Mouse (Mus musculus) midbrain, embryonic 16.5 days (tissue): ENCODE results near the gene Pbx1. TPM values are rescaled to one million over a fixed set of nuclear protein-coding genes. Genes with fewer than 3 reads are reported as not detected.

Experiments
- ATAC-seq: fragments of 200-750 bp; cut with Nextera tagmentation; 2 replicates; pipeline ENCODE4 v1.8.0; 2017; ENCODE audit warnings: moderate TSS enrichment
- H3K27ac ChIP-seq: fragments of 300-500 bp; sonication (generic); 2 replicates; pipeline ENCODE4 v1.5.1; 2014; ENCODE audit warnings: mild to moderate bottlenecking, low read length, mixed read lengths
- H3K27me3 ChIP-seq: fragments of 300-500 bp; sonication (generic); 2 replicates; pipeline ENCODE4 v1.6.1; 2014; ENCODE audit warnings: low read depth, low read length, mixed read lengths; ENCODE audit not compliant: control insufficient read depth, insufficient read depth
- H3K36me3 ChIP-seq: fragments of 300-500 bp; sonication (generic); 2 replicates; pipeline ENCODE4 v1.6.1; 2014; ENCODE audit warnings: mild to moderate bottlenecking, low read length, moderate library complexity, mixed read lengths; ENCODE audit not compliant: control insufficient read depth, insufficient read depth
- H3K4me1 ChIP-seq: fragments of 300-500 bp; sonication (generic); 2 replicates; pipeline ENCODE4 v1.6.1; 2014; ENCODE audit warnings: mild to moderate bottlenecking, low read length, mixed read lengths; ENCODE audit not compliant: control insufficient read depth, insufficient read depth
- H3K4me2 ChIP-seq: fragments of 300-500 bp; sonication (generic); 2 replicates; pipeline ENCODE4 v1.6.1; 2014; ENCODE audit warnings: mild to moderate bottlenecking, low read length, mixed read lengths
- H3K4me3 ChIP-seq: fragments of 300-500 bp; sonication (generic); 2 replicates; pipeline ENCODE4 v1.5.1; 2014; ENCODE audit warnings: low read depth, mild to moderate bottlenecking, low read length, moderate library complexity, mixed read lengths
- H3K9ac ChIP-seq: fragments of 300-500 bp; sonication (generic); 2 replicates; pipeline ENCODE4 v1.6.1; 2014; ENCODE audit warnings: low read depth, low read length, mixed read lengths
- H3K9me3 ChIP-seq: fragments of 300-500 bp; sonication (generic); replicated peaks from 2 replicates; pipeline ENCODE4 v1.6.1; 2014; ENCODE audit warnings: mild to moderate bottlenecking, low read length, mixed read lengths; ENCODE audit not compliant: control insufficient read depth, poor library complexity, severe bottlenecking
- WGBS: fragments of 180-500 bp; shearing (Covaris S2); extraction: QIAGEN DNeasy Blood & Tissue Kit; methylation state at CpG from one replicate; pipeline ENCODE4 v1.1.7; 2014; 5-methylcytosine and 5-hydroxymethylcytosine counted together
- polyA plus RNA-seq: library from polyadenylated mRNA; unstranded; fragments of >200 nt; fragmentation: Nextera tagmentation; extraction: Ambion mirVana; gene quantifications from 2 replicates; pipeline ENCODE4 v1.2.1, GENCODE M21; 2015

The Pbx1 gene
- polyA plus RNA-seq, 1 experiment from 2014 or later: 71.8 TPM

DNA sequence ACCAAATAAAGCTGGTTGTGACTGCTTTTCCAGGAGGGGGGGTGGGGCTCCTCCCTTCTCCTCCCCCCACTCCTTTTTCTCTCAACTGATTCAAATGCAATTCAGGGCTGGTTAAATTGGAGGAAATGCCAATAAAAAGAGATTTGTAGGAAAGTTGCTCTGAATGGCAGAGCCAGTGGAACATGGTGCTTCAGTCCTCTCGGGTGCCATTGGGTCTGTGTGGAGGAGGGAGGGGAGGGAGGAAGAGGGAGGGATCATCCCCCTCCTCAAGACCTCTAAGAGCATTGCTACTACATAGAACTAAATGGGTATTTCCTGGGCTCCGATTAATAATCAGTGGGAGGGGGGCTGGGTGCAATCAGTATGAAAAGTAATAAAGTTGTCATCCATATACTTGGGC is 135.8 kb downstream of the Pbx1 start:
- Histone ChIP-seq H3K27ac (no peak overlapping the region), H3K36me3 (no peaks in the 10 kb centered on the region), H3K27me3 (no peaks in the 10 kb centered on the region), H3K9ac (no peak overlapping the region), H3K4me1 (peaks cover 41% of the 10 kb centered on the region), H3K4me3 (no peak overlapping the region), H3K4me2 (no peak overlapping the region), H3K9me3 (no peaks in the 10 kb centered on the region)
- no peak for ATAC-seq
- 58% methylated on average over 2 of the region's 2 CpGs for WGBS

DNA sequence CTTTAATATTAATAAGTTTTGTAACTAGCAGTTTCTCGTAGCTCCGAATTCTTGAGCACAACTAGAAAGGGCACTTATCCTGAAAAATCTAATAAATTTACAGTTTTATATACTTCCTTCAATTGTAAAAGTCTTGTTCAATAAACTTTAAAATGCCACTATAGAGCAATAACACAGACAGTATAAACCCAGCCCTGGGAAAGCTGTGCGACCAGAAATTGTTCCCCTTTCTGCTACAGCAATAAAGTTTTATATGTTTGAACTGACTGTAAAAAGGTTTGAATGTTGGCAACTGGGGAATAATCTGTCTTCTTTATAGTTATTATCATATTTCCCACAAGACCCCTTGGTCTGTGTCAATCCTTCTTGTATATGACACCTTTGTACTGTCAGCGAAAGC is 136.3 kb downstream of the Pbx1 start:
- H3K27me3 ChIP-seq: no peaks in the 10 kb centered on the region
- H3K9me3 ChIP-seq: no peaks in the 10 kb centered on the region
- no peak overlapping the region for H3K27ac ChIP-seq
- H3K4me1 ChIP-seq: peaks cover 43% of the 10 kb centered on the region
- 74% methylated on average over 4 of the region's 4 CpGs for WGBS
- no peaks in the 10 kb centered on the region for H3K36me3 ChIP-seq
- no peak overlapping the region for H3K4me3 ChIP-seq
- H3K9ac ChIP-seq: no peak overlapping the region
- ATAC-seq: no peak
- H3K4me2 ChIP-seq: no peak overlapping the region

DNA sequence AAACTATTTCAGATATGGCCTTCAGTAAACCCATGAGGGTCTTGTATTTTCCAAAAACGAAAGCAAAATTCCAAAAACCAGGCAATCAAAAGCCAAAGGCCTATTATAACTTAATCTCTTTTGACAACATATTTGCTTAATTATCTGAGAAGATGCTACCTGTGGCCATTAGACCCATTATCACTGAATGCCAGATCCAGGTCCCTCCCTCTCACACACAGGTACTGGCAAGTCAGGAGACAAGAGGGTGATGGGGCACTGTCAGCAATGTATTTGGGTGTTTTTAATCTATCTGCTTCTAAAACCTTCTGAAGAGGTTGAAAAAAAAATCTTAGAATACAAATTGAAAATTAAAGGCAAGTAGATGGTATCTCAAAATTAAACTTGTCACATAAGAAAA is 138.4 kb downstream of the Pbx1 start:
- peaks cover 43% of the 10 kb centered on the region for H3K4me1 ChIP-seq

DNA sequence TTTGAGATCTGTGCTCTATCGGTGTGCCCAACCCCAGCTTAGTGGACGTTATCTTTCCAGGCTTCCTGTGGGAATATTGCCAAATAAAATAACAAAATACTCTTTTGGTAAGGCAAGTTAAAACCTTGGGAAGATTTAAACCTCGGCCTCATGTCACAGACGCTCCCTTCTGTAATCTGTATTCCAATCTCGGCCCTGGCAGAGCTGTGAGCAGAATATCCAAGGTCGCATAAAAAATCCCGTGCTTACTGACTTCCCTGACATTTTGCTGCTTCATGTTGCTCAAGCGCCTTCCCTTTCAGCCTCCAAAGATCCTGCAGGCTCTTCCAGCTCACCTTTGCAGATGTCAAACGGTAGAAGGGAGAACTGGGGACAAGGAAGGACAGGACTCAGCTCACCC is 140.0 kb downstream of the Pbx1 start:
- ATAC-seq: no peak
- no peak overlapping the region for H3K4me3 ChIP-seq
- no peak overlapping the region; the same call in 1 of the 2 replicates for H3K9ac ChIP-seq
- H3K9me3 ChIP-seq: no peaks in the 10 kb centered on the region
- H3K36me3 ChIP-seq: no peaks in the 10 kb centered on the region
- no peaks in the 10 kb centered on the region for H3K27me3 ChIP-seq
- H3K27ac ChIP-seq: peak overlapping the region; percentile 45
- H3K4me2 ChIP-seq: no peak overlapping the region
- peaks cover 59% of the 10 kb centered on the region for H3K4me1 ChIP-seq
- 37% methylated on average over 9 of the region's 9 CpGs for WGBS

More for the DNA sequence above, 138.4 kb downstream of the Pbx1 start:
- no peaks in the 10 kb centered on the region for H3K27me3 ChIP-seq
- H3K4me3 ChIP-seq: no peak overlapping the region
- WGBS: 100% methylated on average over 1 of the region's 1 CpGs
- H3K9ac ChIP-seq: no peak overlapping the region
- H3K36me3 ChIP-seq: no peaks in the 10 kb centered on the region
- no peaks in the 10 kb centered on the region for H3K9me3 ChIP-seq
- no peak overlapping the region for H3K27ac ChIP-seq
- no peak overlapping the region for H3K4me2 ChIP-seq
- no peak for ATAC-seq

DNA sequence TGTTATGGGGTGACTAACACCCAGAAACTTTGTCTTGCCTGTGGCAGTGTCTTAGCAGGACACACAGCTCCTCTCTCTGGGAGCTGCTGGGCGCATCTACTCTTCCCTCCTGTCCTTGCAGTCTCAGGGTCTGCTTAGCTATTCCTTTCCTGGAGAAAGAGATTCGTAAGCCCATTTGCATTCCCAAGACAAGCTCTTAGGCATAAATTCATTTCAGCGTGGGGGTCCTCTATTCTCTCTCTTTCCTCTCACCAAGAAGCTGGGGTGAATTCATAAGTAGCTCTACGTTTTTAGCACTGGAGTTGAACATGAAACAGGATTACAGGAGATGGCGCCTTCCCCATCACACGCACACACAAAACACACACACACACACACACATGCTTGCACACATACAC is 140.4 kb downstream of the Pbx1 start:
- Histone ChIP-seq H3K4me1 (peaks cover 63% of the 10 kb centered on the region), H3K27ac (peak overlapping the region; percentile 78), H3K4me3 (no peak overlapping the region), H3K9me3 (no peaks in the 10 kb centered on the region), H3K4me2 (peak overlapping the region; percentile 15), H3K36me3 (no peaks in the 10 kb centered on the region), H3K27me3 (no peaks in the 10 kb centered on the region), H3K9ac (peak overlapping the region; percentile 28; the same call in 1 of the 2 replicates)
- ATAC-seq: no peak
- WGBS: 27% methylated on average over 6 of the region's 6 CpGs

DNA sequence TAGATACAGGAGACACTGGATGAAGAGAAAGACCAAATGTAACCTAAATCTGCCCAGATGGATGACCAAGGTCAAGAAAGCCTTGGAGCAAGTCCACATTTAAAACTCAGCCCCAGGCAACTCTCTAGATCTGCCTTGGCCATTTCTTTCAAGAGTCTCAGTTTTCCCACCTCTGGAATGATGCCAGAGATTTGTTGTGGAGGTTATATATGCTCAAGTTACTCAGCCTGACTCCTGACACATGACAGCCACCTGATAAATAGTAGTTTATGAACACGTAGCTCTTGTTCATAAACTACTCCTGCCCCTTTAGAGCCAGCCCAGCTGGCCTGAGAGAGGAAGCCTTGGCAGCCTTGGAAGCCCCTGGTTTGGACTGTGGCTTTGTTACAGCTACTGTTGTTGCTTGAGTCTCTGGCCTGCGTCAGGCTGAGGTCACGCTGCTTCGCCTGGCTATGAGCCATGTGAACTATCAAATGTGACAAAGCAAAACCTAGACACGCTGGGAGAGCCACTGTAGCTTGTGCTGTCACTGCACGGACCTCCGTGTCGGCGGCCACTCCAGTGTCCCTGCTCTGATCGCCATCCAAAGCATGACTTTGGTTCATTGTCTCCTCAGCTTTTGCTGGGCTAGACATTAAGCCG is 140.9 kb downstream of the Pbx1 start:
- 38% methylated on average over 11 of the region's 11 CpGs for WGBS
- Histone ChIP-seq H3K36me3 (no peaks in the 10 kb centered on the region), H3K4me3 (no peak overlapping the region), H3K27ac (peak overlapping the region; percentile 78), H3K9me3 (no peaks in the 10 kb centered on the region), H3K27me3 (no peaks in the 10 kb centered on the region), H3K4me1 (peaks cover 62% of the 10 kb centered on the region), H3K4me2 (peak overlapping the region; percentile 15), H3K9ac (peak overlapping the region; percentile 28; the same call in 1 of the 2 replicates)
- ATAC-seq: no peak

DNA sequence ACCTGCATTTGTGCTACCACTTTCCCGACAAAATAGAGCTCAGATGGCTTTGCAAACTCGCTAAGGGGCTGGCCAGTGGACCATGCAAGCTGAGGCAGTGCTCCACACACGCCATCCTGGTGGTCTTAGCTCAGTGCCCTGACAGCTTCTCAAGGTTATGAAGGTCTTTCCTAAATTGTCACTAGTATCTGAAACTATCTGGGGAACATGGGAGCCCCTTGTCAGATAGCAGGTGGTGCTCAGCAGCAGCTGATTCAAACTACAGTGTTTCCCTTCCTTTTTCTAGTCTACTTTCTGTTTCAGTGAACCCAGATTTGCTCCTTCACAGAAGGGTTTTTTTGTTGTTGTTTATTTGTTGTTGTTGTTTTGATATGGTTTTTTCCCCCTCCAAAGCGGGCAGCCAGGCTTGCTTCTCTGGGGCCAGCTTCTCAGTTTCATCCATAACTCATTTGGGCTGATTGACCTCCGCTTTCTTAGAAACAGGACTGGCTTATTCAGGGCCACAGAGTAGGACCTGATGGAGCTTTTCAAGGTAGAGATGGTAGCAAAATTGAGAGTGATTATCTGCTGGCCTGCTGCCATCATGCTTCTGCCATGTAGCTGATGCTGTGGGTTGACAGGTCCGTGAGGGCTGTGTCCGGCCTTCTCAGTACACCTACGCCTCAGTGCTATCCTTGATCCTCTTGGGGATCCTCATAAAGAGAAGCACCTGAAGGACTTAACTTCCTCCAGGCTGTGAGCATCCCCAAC is 141.7 kb downstream of the Pbx1 start:
- Histone ChIP-seq H3K27me3 (no peaks in the 10 kb centered on the region), H3K4me3 (no peak overlapping the region), H3K9ac (no peak overlapping the region), H3K4me2 (no peak overlapping the region), H3K4me1 (peaks cover 66% of the 10 kb centered on the region), H3K36me3 (no peaks in the 10 kb centered on the region), H3K27ac (no peak overlapping the region), H3K9me3 (no peaks in the 10 kb centered on the region)
- no peak for ATAC-seq
- 77% methylated on average over 8 of the region's 8 CpGs for WGBS

DNA sequence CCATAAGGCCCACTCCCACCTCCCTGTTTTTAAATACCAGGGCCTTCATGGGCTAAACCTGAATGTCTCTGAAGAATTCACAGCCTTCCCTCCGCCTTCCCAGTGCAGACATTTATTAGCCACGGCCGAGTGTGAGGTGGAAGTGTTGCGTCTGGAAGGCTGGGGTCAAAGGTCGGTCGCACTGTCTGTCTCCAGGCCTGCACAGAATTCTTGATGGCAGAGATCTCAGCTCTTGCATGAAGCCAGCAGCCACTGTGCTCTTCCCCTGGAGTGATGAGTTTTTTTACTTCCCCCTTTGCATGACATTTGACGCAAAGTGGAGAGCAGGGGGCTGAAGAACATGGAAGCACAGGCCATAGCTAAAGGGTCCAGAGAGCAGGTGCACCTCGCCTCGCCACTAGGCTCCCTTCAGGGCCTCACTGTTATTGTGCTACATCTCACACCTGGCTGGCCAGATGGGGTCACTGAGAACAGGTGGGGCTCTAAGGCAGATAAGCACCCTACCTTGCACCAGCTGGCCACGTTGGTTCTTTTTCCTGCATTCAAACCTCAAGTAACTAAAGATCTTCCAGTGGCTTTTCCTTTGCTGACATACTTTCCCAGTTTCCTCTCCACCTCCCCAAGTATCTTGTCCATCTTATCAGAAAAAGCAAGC is 143.1 kb downstream of the Pbx1 start:
- WGBS: 47% methylated on average over 10 of the region's 10 CpGs
- Histone ChIP-seq H3K4me2 (no peak overlapping the region), H3K36me3 (no peaks in the 10 kb centered on the region), H3K4me1 (peaks cover 78% of the 10 kb centered on the region), H3K27me3 (no peaks in the 10 kb centered on the region), H3K9ac (peak overlapping the region; percentile 58; the same call in 1 of the 2 replicates), H3K27ac (peak overlapping the region; percentile 84), H3K4me3 (no peak overlapping the region), H3K9me3 (no peaks in the 10 kb centered on the region)
- ATAC-seq: no peak
